Mouse (Mus musculus): Measurements from ENCODE around the gene Dnajb8. TPM values are rescaled to one million over a fixed set of nuclear protein-coding genes. Genes with fewer than 3 reads are reported as not detected.

Dnajb8 gene
- total and polyA plus RNA-seq, 3 experiments: 0.29 TPM; not detected in 2

DNA sequence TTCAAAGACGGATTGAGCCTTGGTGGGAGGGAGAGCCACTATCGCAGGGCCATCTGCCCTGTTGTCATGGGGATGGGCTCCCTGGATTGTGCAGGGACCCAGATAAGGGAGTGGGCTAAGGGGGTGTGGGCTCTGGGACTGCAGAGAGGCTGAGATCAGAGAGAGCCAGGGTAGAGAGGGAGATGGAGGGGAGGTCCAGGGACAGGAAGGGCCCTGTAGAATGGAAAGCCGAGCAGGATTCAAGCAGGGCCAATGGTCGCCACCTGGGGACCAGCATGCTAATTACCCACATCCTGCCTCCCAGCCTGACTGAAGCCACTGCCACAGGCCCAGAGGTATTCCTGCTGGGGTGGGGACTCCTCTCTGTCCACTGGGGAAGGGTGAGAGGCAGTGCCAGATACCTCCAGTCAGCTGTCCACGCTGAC is 4.5 kb downstream of the Dnajb8 start:
- Histone ChIP-seq H3K27ac (no peak overlapping the region), H3K4me1 (ENCODE audit: control insufficient read depth, insufficient read depth, low read length) (no peaks in the 10 kb centered on the region), H3K79me2 (replicated peaks; ENCODE audit: control insufficient read depth, insufficient read depth, low read length) (no peaks in the 10 kb centered on the region), H3K4me3 (no peak overlapping the region), H3K9ac (ENCODE audit: low read depth, low read length) (no peak overlapping the region), H3K36me3 (ENCODE audit: control insufficient read depth, insufficient read depth, low read length) (no peaks in the 10 kb centered on the region), H3K27me3 (ENCODE audit: control insufficient read depth, insufficient read depth, low read length) (no peaks in the 10 kb centered on the region)
- 42% methylated on average over 5 of the region's 5 CpGs for WGBS
- no peak for DNase-seq
- TF ChIP-seq POLR2A (IDR thresholded peaks at IDR 0.05; ENCODE audit: insufficient read depth, low read depth, low read length): no peak
- 0 out of 2 replicates have a peak, but pooled peaks have one; percentile 27 for TF ChIP-seq CTCF (IDR thresholded peaks at IDR 0.05)
- intact Hi-C loops (cut with DNase I): loop anchor here (2.0 kb wide), 1 partner anchor 20 kb away; no protein-coding TSS in a partner anchor

DNA sequence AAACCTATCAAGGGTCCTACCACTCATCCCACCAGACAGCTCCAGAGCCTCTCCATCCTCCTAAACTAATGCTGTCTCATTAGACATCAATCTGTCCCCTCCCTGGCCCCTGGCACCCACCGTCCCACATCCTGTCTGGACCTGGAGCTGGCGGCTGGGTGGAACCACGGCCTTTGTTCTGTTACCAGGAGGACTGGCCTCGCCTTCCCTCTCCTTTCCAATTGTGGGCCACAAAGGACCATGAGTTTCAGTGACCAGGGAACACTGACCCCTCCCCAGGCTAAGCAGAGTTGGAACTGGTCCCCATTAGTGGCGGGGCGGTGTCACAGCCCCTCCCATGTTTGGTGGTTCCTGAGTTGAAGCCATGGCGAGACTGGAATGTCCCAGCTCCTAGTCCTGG is 5.5 kb downstream of the Dnajb8 start:
- Histone ChIP-seq H3K36me3 (ENCODE audit: control insufficient read depth, insufficient read depth, low read length) (no peaks in the 10 kb centered on the region), H3K79me2 (replicated peaks; ENCODE audit: control insufficient read depth, insufficient read depth, low read length) (no peaks in the 10 kb centered on the region), H3K27ac (no peak overlapping the region; the same call in 1 of the 2 replicates), H3K4me3 (no peak overlapping the region), H3K9ac (ENCODE audit: low read depth, low read length) (no peak overlapping the region), H3K4me1 (ENCODE audit: control insufficient read depth, insufficient read depth, low read length) (no peaks in the 10 kb centered on the region), H3K27me3 (ENCODE audit: control insufficient read depth, insufficient read depth, low read length) (no peaks in the 10 kb centered on the region)
- no peak for DNase-seq
- TF ChIP-seq EP300 (IDR thresholded peaks at IDR 0.05; ENCODE audit: insufficient read depth, low read depth, low read length) (no peak), CTCF (IDR thresholded peaks at IDR 0.05) (no peak), POLR2A (IDR thresholded peaks at IDR 0.05; ENCODE audit: insufficient read depth, low read depth, low read length) (no peak)
- 44% methylated on average over 7 of the region's 7 CpGs for WGBS
- intact Hi-C loops (cut with DNase I): loop anchor here (2.0 kb wide), 1 partner anchor 21 kb away; no protein-coding TSS in a partner anchor

DNA sequence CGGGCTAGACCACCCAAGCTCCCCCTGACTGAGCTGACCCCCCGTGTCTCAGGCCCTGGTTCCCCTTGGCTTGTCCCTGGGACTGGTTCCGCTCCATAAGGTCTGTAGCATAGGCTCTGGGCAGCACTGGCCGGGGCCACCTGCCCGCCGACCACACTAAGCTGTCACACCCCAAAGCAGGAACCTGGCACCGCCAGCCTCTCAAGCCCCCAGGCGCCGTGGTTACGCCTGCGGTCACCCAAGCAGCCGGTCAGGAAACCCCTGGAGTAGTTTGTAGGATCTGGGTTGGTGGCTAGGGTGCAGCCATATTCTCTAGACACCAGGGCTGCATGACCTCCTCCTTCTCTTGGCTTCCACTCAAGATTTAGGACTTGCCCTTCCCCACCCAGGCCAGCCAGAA is 7.2 kb downstream of the Dnajb8 start:
- Histone ChIP-seq H3K27ac (no peak overlapping the region), H3K79me2 (replicated peaks; ENCODE audit: control insufficient read depth, insufficient read depth, low read length) (no peaks in the 10 kb centered on the region), H3K4me3 (no peak overlapping the region), H3K9ac (ENCODE audit: low read depth, low read length) (no peak overlapping the region), H3K36me3 (ENCODE audit: control insufficient read depth, insufficient read depth, low read length) (no peaks in the 10 kb centered on the region), H3K27me3 (ENCODE audit: control insufficient read depth, insufficient read depth, low read length) (no peaks in the 10 kb centered on the region), H3K4me1 (ENCODE audit: control insufficient read depth, insufficient read depth, low read length) (no peaks in the 10 kb centered on the region)
- TF ChIP-seq EP300 (IDR thresholded peaks at IDR 0.05; ENCODE audit: insufficient read depth, low read depth, low read length): no peak
- TF ChIP-seq POLR2A (IDR thresholded peaks at IDR 0.05; ENCODE audit: insufficient read depth, low read depth, low read length): no peak
- TF ChIP-seq CTCF (IDR thresholded peaks at IDR 0.05): no peak
- WGBS: 81% methylated on average over 12 of the region's 12 CpGs
- intact Hi-C loops (cut with DNase I): no loop called here
- no peak for DNase-seq

DNA sequence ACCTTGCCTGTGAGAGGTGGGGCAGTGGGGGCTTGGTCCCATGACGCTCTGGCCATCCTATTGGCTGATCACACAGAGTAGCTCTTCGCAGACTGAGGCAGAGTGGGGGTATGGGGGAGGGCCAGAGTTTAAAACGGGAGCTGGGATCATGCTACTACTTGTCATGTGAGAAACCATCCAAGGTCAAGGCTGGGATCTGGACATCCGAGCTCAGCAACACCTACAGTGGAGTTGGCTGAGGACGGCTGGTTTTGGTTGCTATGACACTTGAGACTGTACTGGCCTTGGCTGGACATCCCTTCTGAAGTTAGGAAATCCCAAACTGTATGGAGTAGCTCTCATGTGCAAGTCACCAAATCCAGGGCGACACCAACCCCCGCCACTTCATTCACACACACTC is 9.8 kb downstream of the Dnajb8 start:
- intact Hi-C loops (cut with DNase I): no loop called here
- TF ChIP-seq POLR2A (IDR thresholded peaks at IDR 0.05; ENCODE audit: insufficient read depth, low read depth, low read length): no peak
- TF ChIP-seq EP300 (IDR thresholded peaks at IDR 0.05; ENCODE audit: insufficient read depth, low read depth, low read length): no peak
- TF ChIP-seq CTCF (IDR thresholded peaks at IDR 0.05): no peak
- H3K27ac ChIP-seq: no peak overlapping the region
- H3K36me3 ChIP-seq (ENCODE audit: control insufficient read depth, insufficient read depth, low read length): no peaks in the 10 kb centered on the region
- no peaks in the 10 kb centered on the region for H3K27me3 ChIP-seq (ENCODE audit: control insufficient read depth, insufficient read depth, low read length)
- H3K9ac ChIP-seq (ENCODE audit: low read depth, low read length): no peak overlapping the region
- WGBS: 72% methylated on average over 7 of the region's 7 CpGs
- no peaks in the 10 kb centered on the region for H3K79me2 ChIP-seq (replicated peaks; ENCODE audit: control insufficient read depth, insufficient read depth, low read length)
- H3K4me3 ChIP-seq: no peak overlapping the region
- DNase-seq: no peak
- H3K4me1 ChIP-seq (ENCODE audit: control insufficient read depth, insufficient read depth, low read length): no peaks in the 10 kb centered on the region

DNA sequence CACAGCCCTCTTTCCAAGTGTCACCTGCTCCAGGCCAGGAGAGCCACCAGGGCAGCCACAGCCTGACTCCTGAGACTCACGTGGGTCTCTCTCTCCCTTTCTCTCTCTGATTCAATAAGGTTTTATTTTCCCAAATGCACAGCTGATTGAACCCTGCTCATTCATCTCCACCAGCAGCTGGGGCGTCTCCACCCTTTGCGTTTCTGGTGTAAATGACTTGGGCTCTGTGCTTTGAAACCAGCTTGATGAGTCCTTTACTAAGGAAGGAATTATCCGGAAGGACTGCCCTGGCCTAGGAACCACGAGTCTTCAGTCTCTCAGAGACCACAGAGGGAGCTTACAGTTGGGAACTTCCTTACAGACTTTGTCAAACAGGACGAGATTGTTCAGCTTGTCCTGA is 10.2 kb downstream of the Dnajb8 start:
- Histone ChIP-seq H3K27ac (no peak overlapping the region), H3K27me3 (ENCODE audit: control insufficient read depth, insufficient read depth, low read length) (no peaks in the 10 kb centered on the region), H3K36me3 (ENCODE audit: control insufficient read depth, insufficient read depth, low read length) (no peaks in the 10 kb centered on the region), H3K79me2 (replicated peaks; ENCODE audit: control insufficient read depth, insufficient read depth, low read length) (no peaks in the 10 kb centered on the region), H3K4me3 (no peak overlapping the region), H3K9ac (ENCODE audit: low read depth, low read length) (no peak overlapping the region), H3K4me1 (ENCODE audit: control insufficient read depth, insufficient read depth, low read length) (no peaks in the 10 kb centered on the region)
- TF ChIP-seq CTCF (IDR thresholded peaks at IDR 0.05): no peak
- no peak for TF ChIP-seq EP300 (IDR thresholded peaks at IDR 0.05; ENCODE audit: insufficient read depth, low read depth, low read length)
- no peak for TF ChIP-seq POLR2A (IDR thresholded peaks at IDR 0.05; ENCODE audit: insufficient read depth, low read depth, low read length)
- WGBS: 77% methylated on average over 6 of the region's 6 CpGs
- intact Hi-C loops (cut with DNase I): no loop called here
- DNase-seq: no peak

DNA sequence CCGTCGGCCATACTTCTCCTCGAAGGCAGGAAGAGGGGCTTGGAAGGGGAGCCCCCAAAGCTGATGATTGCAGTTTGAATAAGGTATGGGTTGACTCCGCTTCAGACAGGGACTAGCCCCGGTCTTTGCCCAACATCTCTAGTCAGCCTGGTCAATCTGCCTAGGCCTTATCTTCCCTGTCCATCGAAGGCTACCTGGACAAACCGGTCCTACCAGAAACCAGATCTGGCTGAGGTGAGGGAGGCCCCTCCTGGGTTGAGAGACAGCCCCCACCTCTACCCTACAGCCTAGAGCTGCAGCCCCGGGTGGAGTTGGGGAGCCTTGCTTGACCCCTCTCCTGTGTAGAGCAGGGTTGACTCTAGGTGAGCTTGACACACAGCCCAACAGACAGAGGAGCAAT is 11.9 kb downstream of the Dnajb8 start:
- intact Hi-C loops (cut with DNase I): no loop called here
- Histone ChIP-seq H3K4me1 (ENCODE audit: control insufficient read depth, insufficient read depth, low read length) (no peaks in the 10 kb centered on the region), H3K27me3 (ENCODE audit: control insufficient read depth, insufficient read depth, low read length) (no peaks in the 10 kb centered on the region), H3K36me3 (ENCODE audit: control insufficient read depth, insufficient read depth, low read length) (no peaks in the 10 kb centered on the region), H3K4me3 (no peak overlapping the region), H3K79me2 (replicated peaks; ENCODE audit: control insufficient read depth, insufficient read depth, low read length) (no peaks in the 10 kb centered on the region), H3K9ac (ENCODE audit: low read depth, low read length) (no peak overlapping the region), H3K27ac (no peak overlapping the region)
- WGBS: 80% methylated on average over 8 of the region's 8 CpGs
- TF ChIP-seq POLR2A (IDR thresholded peaks at IDR 0.05; ENCODE audit: insufficient read depth, low read depth, low read length) (no peak), CTCF (IDR thresholded peaks at IDR 0.05) (no peak), EP300 (IDR thresholded peaks at IDR 0.05; ENCODE audit: insufficient read depth, low read depth, low read length) (no peak)
- DNase-seq: no peak

Measured in heart, adult 2 months (tissue).